Mouse (Mus musculus) testis, adult 2 months (tissue): Measurements from ENCODE around the gene Fbxo41. TPM values are rescaled to one million over a fixed set of nuclear protein-coding genes. Genes with fewer than 3 reads are reported as not detected.

Source experiments
- H3K27ac ChIP-seq: fragments of 200-500 bp; 2 replicates; pipeline ENCODE4 v1.5.1; 2012; ENCODE audit warnings: low read depth, low read length; ENCODE audit not compliant: control insufficient read depth, insufficient read depth
- H3K27me3 ChIP-seq: fragments of 200-500 bp; 2 replicates; pipeline ENCODE4 v1.6.1; 2012; ENCODE audit warnings: mild to moderate bottlenecking, low read length, moderate library complexity; ENCODE audit not compliant: control insufficient read depth, insufficient read depth
- H3K36me3 ChIP-seq: fragments of 200-500 bp; 2 replicates; pipeline ENCODE4 v1.6.1; 2012; ENCODE audit warnings: mild to moderate bottlenecking, low read length; ENCODE audit not compliant: control insufficient read depth, insufficient read depth
- H3K4me1 ChIP-seq: fragments of 200-500 bp; 2 replicates; pipeline ENCODE4 v1.6.1; 2012; ENCODE audit warnings: low read length; ENCODE audit not compliant: control insufficient read depth, insufficient read depth
- H3K4me3 ChIP-seq: fragments of 200-500 bp; 2 replicates; pipeline ENCODE4 v1.5.1; 2012; ENCODE audit warnings: low read depth, mild to moderate bottlenecking, low read length, moderate library complexity, mixed read lengths; ENCODE audit not compliant: control insufficient read depth
- CTCF ChIP-seq: fragments of 200-500 bp; IDR thresholded peaks from 2 replicates; pipeline ENCODE4 v1.5.1; 2012; ENCODE audit warnings: low read depth, mild to moderate bottlenecking, inconsistent platforms, low read length, moderate library complexity; ENCODE audit not compliant: control insufficient read depth, insufficient read depth, insufficient replicate concordance
- POLR2A ChIP-seq: fragments of 200-500 bp; IDR thresholded peaks from 2 replicates; pipeline ENCODE4 v1.6.1; 2012; ENCODE audit warnings: low read depth, mild to moderate bottlenecking, inconsistent platforms, low read length, moderate library complexity; ENCODE audit not compliant: control insufficient read depth
- polyA plus RNA-seq: library from polyadenylated mRNA; depleted of rRNA; stranded (reverse); fragments of >200 nt; gene quantifications from 2 replicates; pipeline ENCODE4 v1.2.3, GENCODE M21; 2012

Gene Fbxo41
- polyA plus RNA-seq, 1 experiment, result 0.52 TPM

DNA sequence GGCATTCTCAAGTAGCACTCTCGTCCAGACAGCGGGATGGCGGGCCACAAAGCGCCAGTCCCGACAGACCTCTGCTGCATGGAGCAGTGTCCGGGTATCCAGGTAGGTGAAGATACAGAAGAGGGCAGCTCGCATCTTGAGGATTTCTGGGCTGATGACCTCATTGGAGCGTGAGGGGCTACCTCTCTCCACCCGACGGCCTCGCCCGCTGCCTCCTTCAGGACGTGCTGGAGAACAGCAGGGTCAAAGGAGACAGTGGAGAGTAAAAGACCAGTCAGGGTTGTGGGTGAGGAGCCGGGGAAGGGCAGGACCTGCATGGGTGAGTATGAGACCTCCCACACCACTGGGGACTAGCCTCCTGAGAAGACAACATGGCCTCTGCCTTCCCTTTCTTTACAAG is 24.4 kb downstream of the Fbxo41 start:
- Histone ChIP-seq H3K4me3 (no peak overlapping the region), H3K27ac (no peak overlapping the region), H3K36me3 (no peaks in the 10 kb centered on the region), H3K4me1 (no peaks in the 10 kb centered on the region), H3K27me3 (no peaks in the 10 kb centered on the region)
- no peak for TF ChIP-seq CTCF
- no peak for TF ChIP-seq POLR2A

DNA sequence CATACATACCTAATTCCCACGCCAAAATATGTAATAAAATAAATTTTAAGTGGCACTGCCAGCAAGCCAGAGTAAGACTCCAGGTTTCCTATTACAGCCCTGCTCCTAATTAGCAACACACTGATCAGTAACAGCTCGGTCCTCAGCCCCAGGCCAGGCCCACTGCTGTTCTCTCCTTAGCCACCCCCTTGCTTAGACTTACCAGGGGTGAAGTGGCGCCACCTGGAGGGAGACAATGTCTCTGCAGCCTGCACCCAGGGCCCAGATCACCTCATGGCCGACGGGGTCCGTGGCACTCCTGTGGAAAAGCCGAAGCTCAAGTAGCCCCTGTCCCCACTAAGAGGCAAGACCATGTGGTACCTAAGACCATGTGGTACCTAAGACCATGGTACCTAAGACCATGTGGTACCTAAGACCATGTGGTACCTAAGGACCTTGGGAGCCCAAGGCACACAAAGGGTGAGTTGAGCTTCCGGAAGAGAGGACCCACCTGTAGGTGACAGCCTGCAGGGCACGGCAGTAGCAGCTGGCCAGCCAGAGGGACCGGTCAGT is 25.4 kb downstream of the Fbxo41 start:
- Histone ChIP-seq H3K27ac (no peak overlapping the region), H3K4me1 (no peaks in the 10 kb centered on the region), H3K4me3 (no peak overlapping the region), H3K27me3 (no peaks in the 10 kb centered on the region), H3K36me3 (no peaks in the 10 kb centered on the region)
- TF ChIP-seq POLR2A, result no peak
- TF ChIP-seq CTCF, result peak; percentile 88; the same call in 1 of the 2 replicates

GRCm38 (mm10) chr6:85475581-85475980 is 27.2 kb downstream of the Fbxo41 start:
- Histone ChIP-seq H3K4me3 (no peak overlapping the region), H3K27me3 (no peaks in the 10 kb centered on the region), H3K36me3 (no peaks in the 10 kb centered on the region), H3K27ac (no peak overlapping the region), H3K4me1 (no peaks in the 10 kb centered on the region)
- no peak for TF ChIP-seq CTCF
- TF ChIP-seq POLR2A, result no peak

GRCm38 (mm10) chr6:85472542-85472941 is 30.3 kb downstream of the Fbxo41 start:
- Histone ChIP-seq H3K4me1 (no peaks in the 10 kb centered on the region), H3K36me3 (no peaks in the 10 kb centered on the region; the same call in 1 of the 2 replicates), H3K4me3 (no peak overlapping the region), H3K27ac (no peak overlapping the region), H3K27me3 (no peaks in the 10 kb centered on the region)
- TF ChIP-seq CTCF (no peak), POLR2A (no peak)

GRCm38 (mm10) chr6:85471962-85472361 is 30.8 kb downstream of the Fbxo41 start:
- Histone ChIP-seq H3K36me3 (no peaks in the 10 kb centered on the region; the same call in 1 of the 2 replicates), H3K4me3 (no peak overlapping the region), H3K4me1 (no peaks in the 10 kb centered on the region), H3K27ac (no peak overlapping the region), H3K27me3 (no peaks in the 10 kb centered on the region)
- TF ChIP-seq CTCF, result no peak
- TF ChIP-seq POLR2A, result no peak

- Histone ChIP-seq H3K27ac (no peak overlapping the region), H3K4me3 (no peak overlapping the region), H3K4me1 (no peaks in the 10 kb centered on the region), H3K36me3 (peaks cover 1% of the 10 kb centered on the region), H3K27me3 (no peaks in the 10 kb centered on the region)
- TF ChIP-seq POLR2A (no peak), CTCF (no peak)
Observed at GRCm38 (mm10) chr6:85469660-85470430, 32.9 kb downstream of the Fbxo41 start.

- Histone ChIP-seq H3K4me3 (no peak overlapping the region), H3K36me3 (peaks cover 2% of the 10 kb centered on the region), H3K27me3 (no peaks in the 10 kb centered on the region), H3K27ac (no peak overlapping the region), H3K4me1 (no peaks in the 10 kb centered on the region)
- TF ChIP-seq CTCF (no peak), POLR2A (no peak)
Observed at GRCm38 (mm10) chr6:85465381-85465780, 37.4 kb downstream of the Fbxo41 start.

- Histone ChIP-seq H3K4me1 (no peaks in the 10 kb centered on the region), H3K36me3 (peaks cover 1% of the 10 kb centered on the region)
- TF ChIP-seq CTCF (no peak), POLR2A (no peak)
Observed at GRCm38 (mm10) chr6:85459621-85460020, 43.2 kb downstream of the Fbxo41 start.

More at GRCm38 (mm10) chr6:85459621-85460020, 43.2 kb downstream of the Fbxo41 start:
- H3K27me3 ChIP-seq, result no peaks in the 10 kb centered on the region
- no peak overlapping the region for H3K27ac ChIP-seq
- H3K4me3 ChIP-seq, result no peak overlapping the region
